Mouse (Mus musculus) E14TG2a.4 (cell line): ENCODE measurements around the gene Prrc2a.

ENCODE experiments used
- H3K27me3 ChIP-seq: 2 replicates; pipeline ENCODE4 v1.6.1; 2014; ENCODE audit warnings: low read length, control low read depth; ENCODE audit not compliant: insufficient read depth
- H3K36me3 ChIP-seq: 2 replicates; pipeline ENCODE4 v1.6.1; 2014; ENCODE audit warnings: low read length, control low read depth; ENCODE audit not compliant: insufficient read depth
- H3K4me1 ChIP-seq: replicated peaks from 2 replicates; pipeline ENCODE4 v1.6.1; 2014; ENCODE audit warnings: low read depth, low read length, control low read depth
- H3K4me3 ChIP-seq: replicated peaks from 2 replicates; pipeline ENCODE4 v1.5.1; 2014; ENCODE audit warnings: mild to moderate bottlenecking, low read length
- H3K9me3 ChIP-seq: 2 replicates; pipeline ENCODE4 v1.6.1; 2014; ENCODE audit warnings: low read length, control low read depth
- CTCF ChIP-seq: conservative IDR thresholded peaks from 2 replicates; pipeline ENCODE4 v1.5.1; 2014; ENCODE audit warnings: low read length
- NANOG ChIP-seq: IDR thresholded peaks from 2 replicates; pipeline ENCODE4 v1.6.1; 2014; ENCODE audit warnings: borderline replicate concordance, low read length, mixed read lengths
- POU5F1 ChIP-seq: IDR thresholded peaks from 2 replicates; pipeline ENCODE4 v1.6.1; 2014; ENCODE audit warnings: low read length, borderline replicate concordance

Gene Prrc2a

DNA sequence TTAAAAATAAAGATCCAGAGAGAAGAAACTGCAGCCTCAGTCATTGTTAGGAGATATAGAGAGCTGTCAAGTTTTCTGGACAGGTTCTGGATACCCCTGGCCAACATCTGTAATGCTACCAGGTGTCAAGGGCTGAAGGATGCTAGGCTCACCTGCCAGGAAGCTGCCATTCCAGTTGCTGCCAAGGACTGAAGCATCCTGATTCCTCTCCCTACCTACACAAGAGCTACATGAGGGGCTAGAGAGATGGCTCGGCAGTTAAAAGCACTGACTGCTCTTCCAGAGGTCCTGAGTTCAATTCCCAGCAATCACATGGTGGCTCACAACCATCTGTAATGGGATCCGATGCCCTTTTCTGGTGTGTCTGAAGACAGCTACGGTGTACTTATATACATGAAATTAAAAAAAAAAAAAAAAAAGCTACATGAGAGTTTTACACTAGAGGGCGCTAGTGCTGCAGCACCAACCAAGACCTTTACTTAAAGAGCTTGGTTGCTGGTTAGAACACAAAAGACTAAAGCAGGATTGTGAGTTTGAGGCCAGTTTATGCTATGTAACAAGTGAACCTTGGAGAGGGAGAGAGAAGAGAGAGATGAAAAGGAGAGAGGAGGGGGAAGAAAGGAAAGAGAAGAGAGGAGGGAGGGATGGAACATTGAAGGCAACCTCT lies 4.0 kb upstream of the Prrc2a start:
- Histone ChIP-seq H3K4me1 (peaks cover 13% of the 10 kb centered on the region), H3K36me3 (peaks cover 8% of the 10 kb centered on the region; the same call in 1 of the 2 replicates), H3K27me3 (peaks cover 31% of the 10 kb centered on the region), H3K9me3 (no peaks in the 10 kb centered on the region), H3K4me3 (no peak overlapping the region)
- no peak for TF ChIP-seq POU5F1
- peak; percentile 71 for TF ChIP-seq CTCF

DNA sequence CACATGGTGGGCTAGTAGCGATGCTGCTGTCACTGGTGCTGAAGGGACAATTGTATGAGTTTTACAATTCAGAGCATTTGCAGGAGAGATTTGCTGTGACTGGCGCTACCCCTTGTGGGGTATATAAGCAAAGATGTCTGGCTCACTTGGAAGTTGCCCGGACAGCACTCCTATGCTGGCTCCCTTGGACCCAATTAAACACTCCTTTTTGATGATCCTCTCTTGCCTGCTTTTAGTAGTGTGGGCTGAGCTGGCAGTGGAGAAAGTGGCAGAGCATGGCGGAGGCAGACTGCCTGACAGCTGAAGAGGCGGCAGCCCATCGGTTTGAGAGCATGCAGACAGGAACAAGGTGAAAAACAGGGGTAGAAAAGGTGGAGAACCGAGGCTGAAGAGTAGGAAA lies 3.1 kb upstream of the Prrc2a start:
- Histone ChIP-seq H3K4me1 (peaks cover 21% of the 10 kb centered on the region), H3K27me3 (peaks cover 23% of the 10 kb centered on the region), H3K36me3 (peaks cover 17% of the 10 kb centered on the region), H3K4me3 (no peak overlapping the region), H3K9me3 (no peaks in the 10 kb centered on the region)
- TF ChIP-seq NANOG (no peak), CTCF (no peak), POU5F1 (no peak)

DNA sequence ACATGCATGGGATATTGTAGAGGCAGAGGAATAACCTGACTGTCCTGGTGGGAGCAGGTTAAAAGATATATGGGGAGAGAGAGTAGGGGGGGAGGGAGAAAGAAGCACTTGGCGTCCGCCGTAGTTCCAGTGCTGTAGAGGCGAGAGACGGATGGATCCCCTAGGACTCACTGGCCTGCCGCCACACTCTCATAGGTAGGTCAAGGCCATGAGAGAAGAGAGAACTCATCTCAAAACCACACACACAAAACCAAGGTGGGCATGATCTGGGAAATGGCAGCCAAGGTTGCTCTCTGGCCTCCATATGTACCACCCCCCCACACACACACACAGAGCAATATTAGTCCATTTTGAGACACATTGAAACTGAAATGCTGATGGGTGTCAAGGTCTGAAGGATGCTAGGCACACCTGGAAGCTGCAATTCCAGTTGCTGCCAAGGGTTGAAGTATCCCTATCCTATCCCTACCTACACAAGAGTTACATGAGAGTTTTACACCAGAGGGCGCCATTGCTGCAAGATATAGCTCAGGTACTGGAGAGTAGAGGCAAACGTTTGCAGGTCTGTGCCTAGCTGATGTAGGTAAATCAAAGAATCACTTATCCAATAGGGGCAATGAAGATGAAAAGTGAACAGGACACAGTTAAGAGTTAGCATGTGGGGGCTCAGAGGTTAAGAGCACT lies 1.8 kb upstream of the Prrc2a start:
- H3K9me3 ChIP-seq, result no peaks in the 10 kb centered on the region
- peaks cover 11% of the 10 kb centered on the region; the same call in 1 of the 2 replicates for H3K27me3 ChIP-seq
- H3K4me1 ChIP-seq, result peaks cover 34% of the 10 kb centered on the region
- peak overlapping the region; percentile 83; the same call in 1 of the 2 replicates for H3K4me3 ChIP-seq
- TF ChIP-seq CTCF (peak; percentile 62), POU5F1 (no peak), NANOG (no peak)
- H3K36me3 ChIP-seq, result peaks cover 30% of the 10 kb centered on the region

DNA sequence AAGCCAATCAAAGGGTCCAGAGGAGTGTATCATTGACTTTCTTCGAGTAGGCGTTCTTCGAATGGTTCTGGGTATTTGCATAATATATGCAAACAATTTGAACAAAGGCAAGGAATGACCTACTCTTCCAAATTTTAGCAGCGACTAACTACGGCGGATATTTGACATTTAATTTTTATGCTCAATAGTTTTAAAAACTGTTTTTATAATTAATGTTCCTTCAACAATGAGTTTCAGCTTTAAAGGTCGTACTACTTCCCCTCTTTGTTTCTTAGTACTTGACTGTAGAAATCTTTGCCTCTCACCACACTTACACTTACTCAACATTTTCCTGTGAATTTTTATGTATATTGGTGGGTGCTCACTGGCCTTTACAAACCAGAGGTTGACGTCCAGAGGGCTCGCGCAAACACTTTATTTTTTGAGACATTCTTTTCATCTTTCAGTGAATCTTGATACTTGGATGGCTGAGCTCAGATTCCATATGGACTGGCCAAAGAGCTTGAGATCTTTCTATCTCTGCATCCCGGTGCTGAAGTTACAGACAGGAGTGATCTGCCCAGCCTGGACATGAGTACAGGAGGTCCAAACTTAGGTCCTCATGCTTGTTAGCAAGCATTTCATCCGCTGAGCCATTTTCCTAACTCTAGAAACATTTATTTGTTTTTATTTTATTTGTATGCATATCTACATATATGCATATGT lies 906 bp upstream of the Prrc2a start:
- H3K9me3 ChIP-seq, result no peaks in the 10 kb centered on the region
- peaks cover 39% of the 10 kb centered on the region for H3K36me3 ChIP-seq
- peaks cover 43% of the 10 kb centered on the region for H3K4me1 ChIP-seq
- H3K4me3 ChIP-seq, result peak overlapping the region; percentile 83
- peak; percentile 78; the same call in 1 of the 2 replicates for TF ChIP-seq POU5F1
- TF ChIP-seq NANOG, result no peak
- 0 out of 2 replicates have a peak, but pooled peaks cover 3% of the 10 kb centered on the region for H3K27me3 ChIP-seq

DNA sequence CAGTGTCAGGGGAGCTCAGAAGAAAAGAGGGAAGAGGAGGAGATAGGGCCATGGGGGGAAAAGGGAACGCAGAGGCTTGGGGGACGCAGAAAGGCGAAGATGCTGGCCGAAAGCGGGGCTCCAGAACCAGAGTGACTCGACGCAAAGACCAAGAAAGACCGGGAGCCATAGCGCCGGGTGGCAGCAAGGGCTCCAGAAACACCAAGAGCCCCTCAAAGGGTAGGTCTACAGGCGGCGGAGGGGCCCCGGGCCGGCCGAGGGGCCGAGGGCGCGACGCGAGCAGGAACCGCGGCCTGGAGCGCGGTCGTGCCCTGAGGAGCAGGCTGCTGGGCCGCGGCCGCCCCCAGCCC lies 504 bp downstream of the Prrc2a start:
- H3K4me3 ChIP-seq, result peak overlapping the region; percentile 99
- TF ChIP-seq NANOG, result no peak
- no peak for TF ChIP-seq CTCF
- no peak for TF ChIP-seq POU5F1
- no peaks in the 10 kb centered on the region for H3K9me3 ChIP-seq
- H3K36me3 ChIP-seq, result peaks cover 53% of the 10 kb centered on the region
- H3K4me1 ChIP-seq, result peaks cover 57% of the 10 kb centered on the region
- no peaks in the 10 kb centered on the region for H3K27me3 ChIP-seq

DNA sequence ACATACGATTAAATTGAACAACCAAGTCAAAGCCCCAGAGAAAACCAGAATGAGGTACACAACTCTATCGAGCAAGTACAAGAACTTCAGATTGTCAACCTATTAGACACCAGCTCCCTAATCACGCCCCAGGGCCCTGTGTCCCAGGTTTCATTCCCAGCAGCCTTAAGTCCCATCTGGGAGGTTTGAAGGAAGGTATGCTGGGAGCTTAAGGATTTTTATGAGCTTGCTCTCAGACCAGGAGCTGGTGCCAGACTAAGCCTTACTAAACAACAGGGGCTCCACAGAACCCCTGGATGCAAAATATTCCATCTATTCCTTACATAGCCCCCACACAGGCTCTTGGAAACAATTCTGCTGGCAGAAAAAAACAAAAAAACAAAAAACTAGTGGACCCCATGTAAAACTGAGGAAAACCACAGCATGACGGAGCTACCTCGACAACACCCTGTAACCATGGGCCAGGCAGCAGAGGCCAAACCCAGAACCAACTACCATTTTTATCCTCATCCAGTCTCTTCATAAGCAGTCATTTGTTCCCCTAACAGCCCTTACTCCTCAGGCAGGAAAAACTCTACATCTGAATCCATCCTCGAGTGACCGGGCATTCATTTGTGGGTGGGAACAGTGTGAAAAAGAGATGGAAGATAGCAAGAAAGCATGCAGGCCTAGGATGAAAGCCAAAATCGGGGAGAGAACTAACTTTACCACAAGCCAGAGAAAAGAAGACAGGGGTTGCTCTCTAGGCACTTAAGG lies 1.2 kb downstream of the Prrc2a start:
- Histone ChIP-seq H3K4me3 (peak overlapping the region; percentile 99), H3K27me3 (no peaks in the 10 kb centered on the region), H3K4me1 (peaks cover 64% of the 10 kb centered on the region), H3K9me3 (no peaks in the 10 kb centered on the region), H3K36me3 (peaks cover 60% of the 10 kb centered on the region)
- TF ChIP-seq CTCF (no peak), NANOG (no peak), POU5F1 (no peak)

DNA sequence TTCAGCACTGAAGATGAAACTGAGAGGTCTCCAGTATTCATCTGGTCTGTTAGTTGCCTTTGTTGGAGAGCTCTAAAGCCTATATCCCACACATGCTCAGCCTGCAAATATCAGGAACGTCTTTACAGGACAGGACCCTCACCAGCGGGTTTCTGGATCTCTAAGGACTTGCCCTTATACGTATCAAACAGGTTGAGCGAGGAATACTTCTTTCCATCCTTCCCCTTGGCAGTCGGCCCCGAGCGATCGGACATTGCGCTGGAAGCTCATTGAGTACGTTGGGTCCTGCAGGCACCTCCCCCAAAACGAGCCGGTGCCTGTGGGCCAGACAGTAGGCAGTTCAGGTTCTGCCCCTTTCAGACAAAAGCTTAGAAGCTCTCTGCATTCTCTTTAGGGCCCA lies 2.0 kb downstream of the Prrc2a start:
- Histone ChIP-seq H3K27me3 (no peaks in the 10 kb centered on the region), H3K9me3 (no peaks in the 10 kb centered on the region), H3K36me3 (peaks cover 65% of the 10 kb centered on the region), H3K4me3 (peak overlapping the region; percentile 99), H3K4me1 (peaks cover 72% of the 10 kb centered on the region)
- TF ChIP-seq POU5F1 (no peak), NANOG (no peak), CTCF (no peak)

DNA sequence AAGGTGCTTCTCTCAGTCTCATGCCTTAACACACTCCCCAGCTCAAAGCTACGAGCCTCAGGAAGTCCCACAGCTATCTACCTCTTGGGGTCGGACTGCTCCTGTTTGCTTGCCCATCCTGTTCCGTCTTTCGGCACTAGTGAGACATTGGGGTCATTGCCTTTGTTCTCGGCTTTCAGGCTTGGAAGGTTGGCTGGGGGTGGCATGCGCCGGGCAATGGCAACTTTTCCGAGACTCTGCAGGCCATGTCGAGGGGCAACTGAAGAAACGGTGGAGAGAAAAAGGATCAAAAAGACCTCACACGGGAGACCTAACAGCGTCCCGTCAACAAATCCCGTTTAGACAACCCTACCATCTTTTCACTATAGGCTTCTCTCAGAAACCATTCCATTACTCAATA lies 2.6 kb downstream of the Prrc2a start:
- peaks cover 69% of the 10 kb centered on the region for H3K36me3 ChIP-seq
- no peak for TF ChIP-seq NANOG
- no peak for TF ChIP-seq CTCF
- H3K4me3 ChIP-seq, result peak overlapping the region; percentile 99
- peaks cover 78% of the 10 kb centered on the region for H3K4me1 ChIP-seq
- H3K9me3 ChIP-seq, result no peaks in the 10 kb centered on the region
- no peaks in the 10 kb centered on the region for H3K27me3 ChIP-seq
